11 mouse cellular contexts compared by ENCODE assay signal in the genomic region with DNA sequence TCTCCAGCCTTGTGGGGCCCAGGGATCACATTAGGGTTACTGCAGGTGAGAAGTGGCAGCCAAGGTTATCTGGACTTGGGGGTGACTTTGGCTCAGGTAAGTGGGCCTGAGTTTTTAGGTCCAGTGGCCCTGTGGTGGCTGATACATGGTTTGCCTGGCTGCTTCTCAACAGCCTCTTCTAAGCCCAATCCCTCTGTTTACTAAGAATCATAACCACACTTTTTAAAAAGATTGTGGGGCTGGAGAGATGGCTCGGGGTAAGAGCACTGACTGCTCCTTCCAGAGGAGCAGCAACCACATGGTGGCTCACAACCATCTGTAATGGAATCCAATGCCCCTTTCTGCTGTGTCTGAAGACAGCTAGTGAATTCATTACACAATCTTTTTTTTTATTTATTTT. TPM values are rescaled to one million over a fixed set of nuclear protein-coding genes. Genes with fewer than 3 reads are reported as not detected.
DNase-seq lines count a peak whose midpoint lies in the region; ATAC-seq and TF ChIP-seq lines count a peak whose summit lies in the region.
"Had no signal": no experiment of that assay in that cellular context is flagged by ENCODE, and none has a peak within 500 bp of the region (broad histone marks: within the 10 kb centered on the region; RNA-seq: fewer than 3 reads in every experiment).

No protein-coding gene starts in this region.

- ATAC-seq in intestine, embryonic 15.5 days: no peak
- ATAC-seq in intestine, postnatal 0 days: no peak
- ATAC-seq in liver, postnatal 0 days: no peak

- no peaks in the 10 kb centered on the region for H3K27me3 ChIP-seq in intestine, embryonic 15.5 days (replicated peaks)
- no peaks in the 10 kb centered on the region for H3K27me3 ChIP-seq in intestine, postnatal 0 days (replicated peaks; ENCODE audit: control insufficient read depth, insufficient read depth, low read length)
- H3K27me3 ChIP-seq in E14TG2a.4 (ENCODE audit: insufficient read depth, low read length): no peaks in the 10 kb centered on the region
- H3K27me3 ChIP-seq in embryonic facial prominence, embryonic 10.5 days (replicated peaks; ENCODE audit: low read depth, poor library complexity, severe bottlenecking): no peaks in the 10 kb centered on the region
- H3K27me3 ChIP-seq in liver, postnatal 0 days (ENCODE audit: insufficient read depth, low read length): no peaks in the 10 kb centered on the region

- no peak for TF ChIP-seq EP300 in liver, postnatal 0 days (IDR thresholded peaks at IDR 0.05; ENCODE audit: low read depth)

- H3K4me1 ChIP-seq in intestine, embryonic 15.5 days (replicated peaks): peaks cover 20% of the 10 kb centered on the region
- H3K4me1 ChIP-seq in intestine, postnatal 0 days (replicated peaks; ENCODE audit: control insufficient read depth, insufficient read depth, low read length): 0 out of 2 replicates have a peak, but pooled peaks cover 3% of the 10 kb centered on the region
- H3K4me1 ChIP-seq in E14TG2a.4 (replicated peaks; ENCODE audit: low read depth, low read length): peaks cover 40% of the 10 kb centered on the region
- peaks cover 29% of the 10 kb centered on the region for H3K4me1 ChIP-seq in embryonic facial prominence, embryonic 10.5 days
- H3K4me1 ChIP-seq in liver, postnatal 0 days (ENCODE audit: insufficient read depth): peaks cover 21% of the 10 kb centered on the region

- intact Hi-C loops in gastrocnemius, postnatal 14 days (cut with DNase I; ENCODE audit: low total_unique reads): no loop called here

- H3K27ac ChIP-seq in intestine, embryonic 15.5 days: 0 out of 2 replicates have a peak overlapping the region, but pooled peaks have one; percentile 36
- H3K27ac ChIP-seq in intestine, postnatal 0 days (ENCODE audit: low read depth, low read length): no peak overlapping the region
- peak overlapping the region; percentile 14; the same call in 1 of the 2 replicates for H3K27ac ChIP-seq in embryonic facial prominence, embryonic 10.5 days (replicated peaks)
- H3K27ac ChIP-seq in liver, postnatal 0 days (ENCODE audit: low read depth): no peak overlapping the region

- WGBS in intestine, embryonic 15.5 days: 58% methylated on average over 1 of the region's 1 CpGs
- WGBS in intestine, postnatal 0 days: 39% methylated on average over 1 of the region's 1 CpGs
- 56% methylated on average over 1 of the region's 1 CpGs for WGBS in embryonic facial prominence, embryonic 10.5 days
- WGBS in liver, postnatal 0 days (ENCODE audit: insufficient replicate concordance): 31% methylated on average over 1 of the region's 1 CpGs

- no peak overlapping the region for H3K4me3 ChIP-seq in intestine, embryonic 15.5 days (replicated peaks)
- no peak overlapping the region for H3K4me3 ChIP-seq in intestine, postnatal 0 days (ENCODE audit: low read depth, low read length)
- H3K4me3 ChIP-seq in E14TG2a.4 (replicated peaks; ENCODE audit: low read length): peak overlapping the region; percentile 90
- H3K4me3 ChIP-seq in embryonic facial prominence, embryonic 10.5 days: peak overlapping the region; percentile 75
- H3K4me3 ChIP-seq in liver, postnatal 0 days (ENCODE audit: low read depth, low read length): no peak overlapping the region

- no peaks in the 10 kb centered on the region for H3K9me3 ChIP-seq in intestine, embryonic 15.5 days
- H3K9me3 ChIP-seq in intestine, postnatal 0 days (ENCODE audit: control insufficient read depth): no peaks in the 10 kb centered on the region
- peaks cover 14% of the 10 kb centered on the region; the same call in 1 of the 2 replicates for H3K9me3 ChIP-seq in E14TG2a.4 (ENCODE audit: low read length)
- H3K9me3 ChIP-seq in embryonic facial prominence, embryonic 10.5 days: no peaks in the 10 kb centered on the region
- no peaks in the 10 kb centered on the region for H3K9me3 ChIP-seq in liver, postnatal 0 days (ENCODE audit: low read length)

- no peak for TF ChIP-seq CTCF in intestine, postnatal 0 days (IDR thresholded peaks at IDR 0.05; ENCODE audit: low read depth)
- TF ChIP-seq CTCF in E14TG2a.4 (conservative IDR thresholded peaks at IDR 0.05; ENCODE audit: low read length): no peak
- no peak for TF ChIP-seq CTCF in liver, postnatal 0 days (IDR thresholded peaks at IDR 0.05; ENCODE audit: low read depth)

- peaks cover 16% of the 10 kb centered on the region; the same call in 1 of the 2 replicates for H3K36me3 ChIP-seq in intestine, embryonic 15.5 days
- H3K36me3 ChIP-seq in intestine, postnatal 0 days (ENCODE audit: control insufficient read depth, insufficient read depth): peaks cover 18% of the 10 kb centered on the region
- peaks cover 34% of the 10 kb centered on the region for H3K36me3 ChIP-seq in E14TG2a.4 (ENCODE audit: insufficient read depth, low read length)
- peaks cover 33% of the 10 kb centered on the region for H3K36me3 ChIP-seq in embryonic facial prominence, embryonic 10.5 days (replicated peaks)
- H3K36me3 ChIP-seq in liver, postnatal 0 days (replicated peaks; ENCODE audit: insufficient read depth, low read length): peaks cover 17% of the 10 kb centered on the region

- DNase-seq in embryonic facial prominence, embryonic 10.5 days (ENCODE audit: low spot score): no peak
- no peak for DNase-seq in liver, postnatal 0 days
- DNase-seq in gastrocnemius, postnatal 14 days: no peak
- DNase-seq in cerebellum, adult 11-12 months: no peak
- DNase-seq: heart, postnatal 36 days; kidney, postnatal 14 days; lung, postnatal 36 days; thymus, postnatal 14 days had no signal

- no peak overlapping the region for H3K9ac ChIP-seq in intestine, embryonic 15.5 days
- H3K9ac ChIP-seq in intestine, postnatal 0 days (ENCODE audit: low read depth, low read length): no peak overlapping the region
- peak overlapping the region; percentile 19; the same call in 1 of the 2 replicates for H3K9ac ChIP-seq in liver, postnatal 0 days (replicated peaks)

- no peak overlapping the region for H3K4me2 ChIP-seq in intestine, embryonic 15.5 days (replicated peaks)
- H3K4me2 ChIP-seq in intestine, postnatal 0 days (replicated peaks; ENCODE audit: low read depth): no peak overlapping the region
- H3K4me2 ChIP-seq in liver, postnatal 0 days (ENCODE audit: low read depth, low read length): no peak overlapping the region

RNA-seq across cellular contexts. Expression of gene Znfx1, which starts 3.2 kb away (rescaled TPM):
- 7.7 and 7.8 TPM in 2 replicates for polyA plus RNA-seq in intestine, embryonic 15.5 days (2015; fragmentation: Nextera tagmentation; extraction: Ambion mirVana)
- polyA plus RNA-seq in intestine, postnatal 0 days (2015; fragmentation: Nextera tagmentation; extraction: Ambion mirVana): 13.1 and 15.2 TPM in 2 replicates
- polyA plus RNA-seq in embryonic facial prominence, embryonic 10.5 days (2016; fragmentation: Nextera tagmentation; extraction: Ambion mirVana): 6.4 and 7.0 TPM in 2 replicates
- 5.8 and 6.3 TPM in 2 replicates for polyA plus RNA-seq in liver, postnatal 0 days (2015; fragmentation: Nextera tagmentation; extraction: Ambion mirVana)
- 10 to 100 TPM; 14.5 to 14.8 TPM for total RNA-seq in gastrocnemius, postnatal 14 days (2021)

RNA-seq across cellular contexts. Expression of gene Ddx27, which starts 51.0 kb away (rescaled TPM):
- polyA plus RNA-seq in intestine, embryonic 15.5 days (2015; fragmentation: Nextera tagmentation; extraction: Ambion mirVana): 45.9 and 47.7 TPM in 2 replicates
- polyA plus RNA-seq in intestine, postnatal 0 days (2015; fragmentation: Nextera tagmentation; extraction: Ambion mirVana): 15.8 and 16.3 TPM in 2 replicates
- 69.0 and 69.9 TPM in 2 replicates for polyA plus RNA-seq in embryonic facial prominence, embryonic 10.5 days (2016; fragmentation: Nextera tagmentation; extraction: Ambion mirVana)
- 19.2 and 21.9 TPM in 2 replicates for polyA plus RNA-seq in liver, postnatal 0 days (2015; fragmentation: Nextera tagmentation; extraction: Ambion mirVana)
- 1 to 10 TPM; 6.8 to 8.0 TPM for total RNA-seq in gastrocnemius, postnatal 14 days (2021)

Comparison
In these comparisons a context has a peak if more than half of its experiments do, and no peak if none do; other contexts are left out.
1. H3K27ac ChIP-seq: peak in intestine, embryonic 15.5 days (single experiment) and embryonic facial prominence, embryonic 10.5 days (single experiment); none in intestine, postnatal 0 days (single experiment) and liver, postnatal 0 days (single experiment).
2. H3K4me3 ChIP-seq: peak in E14TG2a.4 (single experiment) and embryonic facial prominence, embryonic 10.5 days (single experiment); none in intestine, embryonic 15.5 days (single experiment), intestine, postnatal 0 days (single experiment) and liver, postnatal 0 days (single experiment).